ENCODE assay signal across 8 mouse cellular contexts in the genomic region with DNA sequence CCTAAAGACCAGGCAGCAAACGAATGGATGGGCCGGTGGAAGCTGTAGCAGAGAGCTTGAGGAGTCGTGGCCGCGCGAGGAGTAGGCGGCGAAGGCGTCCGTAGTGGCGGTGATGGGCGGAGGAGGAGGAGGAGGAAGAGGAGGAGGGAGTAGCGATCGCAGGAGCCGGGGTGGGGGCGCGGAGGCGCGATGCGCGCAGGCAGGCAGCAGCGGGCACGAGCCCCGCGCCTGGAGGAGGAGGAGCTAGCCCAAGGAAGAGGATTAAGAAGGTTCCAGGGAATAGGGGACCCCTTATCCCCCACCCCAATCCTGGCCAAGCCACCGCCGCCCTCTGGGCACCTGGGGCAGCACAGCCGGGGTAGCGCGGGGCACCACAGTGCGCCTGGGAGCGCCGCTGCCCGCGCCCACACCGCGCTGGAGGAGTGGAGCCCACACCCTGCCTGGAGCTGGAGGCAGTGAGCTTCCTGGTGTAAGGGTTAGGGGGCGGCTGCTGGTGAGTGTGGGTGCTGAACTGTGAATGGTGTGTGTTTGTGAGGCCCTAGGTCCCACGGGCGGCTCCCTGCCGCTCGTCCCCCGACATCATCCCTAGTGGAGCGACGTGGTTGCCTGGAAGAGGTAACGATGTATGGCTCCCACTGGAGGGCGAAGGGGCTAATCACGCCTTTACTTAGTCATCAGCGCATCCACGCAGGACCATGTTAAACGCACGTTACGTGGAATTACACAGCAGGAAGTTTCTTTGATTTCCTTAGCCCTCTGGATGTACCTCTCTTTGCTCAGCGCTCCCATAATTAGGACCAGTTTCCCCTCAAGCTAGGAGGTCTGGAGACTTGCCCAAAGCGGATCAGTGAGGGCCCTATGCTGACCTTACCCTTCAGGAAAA. TPM values are rescaled to one million over a fixed set of nuclear protein-coding genes. Genes with fewer than 3 reads are reported as not detected.
DNase-seq lines count a peak whose midpoint lies in the region; ATAC-seq and TF ChIP-seq lines count a peak whose summit lies in the region.

A gene (minus strand): TSS at position 125 of the 883 bp plus-strand sequence.

- H3K4me2 ChIP-seq in kidney, embryonic 14.5 days (replicated peaks; ENCODE audit: low read depth, low read length): peak within 1 kb of the TSS; percentile 96
- peak within 1 kb of the TSS; percentile 94 for H3K4me2 ChIP-seq in intestine, embryonic 16.5 days (ENCODE audit: low read depth, low read length)
- peak within 1 kb of the TSS; percentile 93 for H3K4me2 ChIP-seq in limb, embryonic 11.5 days (ENCODE audit: low read depth, severe bottlenecking)

- no peaks in the 10 kb centered on the region for H3K4me1 ChIP-seq in kidney, embryonic 14.5 days (ENCODE audit: control insufficient read depth, insufficient read depth, low read length)
- peaks cover 29% of the 10 kb centered on the region for H3K4me1 ChIP-seq in forebrain, embryonic 10.5 days
- H3K4me1 ChIP-seq in intestine, embryonic 16.5 days (ENCODE audit: control insufficient read depth, insufficient read depth, low read length): peaks cover 8% of the 10 kb centered on the region; the same call in 1 of the 2 replicates
- H3K4me1 ChIP-seq in limb, embryonic 11.5 days (ENCODE audit: control insufficient read depth, insufficient read depth, low read length): no peaks in the 10 kb centered on the region
- no peaks in the 10 kb centered on the region for H3K4me1 ChIP-seq in olfactory bulb, adult 2 months (ENCODE audit: control insufficient read depth, insufficient read depth, low read length)

- DNase-seq in kidney, adult 11 months: no peak
- DNase-seq in brain, embryonic 14.5 days (ENCODE audit: low read depth): peak; percentile 90
- DNase-seq in forebrain, embryonic 10.5 days (ENCODE audit: extremely low spot score, low spot score): peak; percentile 61
- DNase-seq in limb, embryonic 11.5 days (ENCODE audit: low spot score): peak; percentile 54
- no peak for DNase-seq in adipocyte (ENCODE audit: low spot score)

- peak within 1 kb of the TSS; percentile 60 for H3K4me3 ChIP-seq in kidney, embryonic 14.5 days (ENCODE audit: low read length)
- peak within 1 kb of the TSS; percentile 77 for H3K4me3 ChIP-seq in forebrain, embryonic 10.5 days
- H3K4me3 ChIP-seq in intestine, embryonic 16.5 days (ENCODE audit: low read length): peak within 1 kb of the TSS; percentile 59
- peak within 1 kb of the TSS; percentile 51 for H3K4me3 ChIP-seq in limb, embryonic 11.5 days (ENCODE audit: low read depth, low read length)
- H3K4me3 ChIP-seq in olfactory bulb, adult 2 months (ENCODE audit: insufficient read depth, low read depth, low read length): peak within 1 kb of the TSS; percentile 79

- H3K9me3 ChIP-seq in kidney, embryonic 14.5 days (ENCODE audit: control insufficient read depth, low read length): no peaks in the 10 kb centered on the region
- no peaks in the 10 kb centered on the region for H3K9me3 ChIP-seq in forebrain, embryonic 10.5 days
- no peaks in the 10 kb centered on the region for H3K9me3 ChIP-seq in intestine, embryonic 16.5 days (ENCODE audit: control insufficient read depth, low read length)
- no peaks in the 10 kb centered on the region for H3K9me3 ChIP-seq in limb, embryonic 11.5 days (ENCODE audit: control insufficient read depth, low read length)

- peak within 1 kb of the TSS; percentile 51 for H3K9ac ChIP-seq in kidney, embryonic 14.5 days (ENCODE audit: low read depth, low read length)
- H3K9ac ChIP-seq in intestine, embryonic 16.5 days (ENCODE audit: low read depth, low read length): peak within 1 kb of the TSS; percentile 54
- peak within 1 kb of the TSS; percentile 61 for H3K9ac ChIP-seq in limb, embryonic 11.5 days (ENCODE audit: low read length)

- peak; percentile 37; the same call in 1 of the 2 replicates for TF ChIP-seq POLR2A in brain, embryonic 14.5 days (IDR thresholded peaks at IDR 0.05; ENCODE audit: borderline replicate concordance, extremely low read depth, insufficient read depth, insufficient read length, poor library complexity, severe bottlenecking)
- peak; percentile 51 for TF ChIP-seq POLR2A in olfactory bulb, adult 2 months (IDR thresholded peaks at IDR 0.05; ENCODE audit: insufficient read depth, low read depth, low read length)

- peaks cover 24% of the 10 kb centered on the region for H3K27me3 ChIP-seq in kidney, embryonic 14.5 days (ENCODE audit: control insufficient read depth, insufficient read depth, low read length)
- H3K27me3 ChIP-seq in forebrain, embryonic 10.5 days (ENCODE audit: poor library complexity, severe bottlenecking): peaks cover 21% of the 10 kb centered on the region
- H3K27me3 ChIP-seq in intestine, embryonic 16.5 days (replicated peaks; ENCODE audit: control insufficient read depth, insufficient read depth, low read length): peaks cover 10% of the 10 kb centered on the region
- H3K27me3 ChIP-seq in limb, embryonic 11.5 days (ENCODE audit: control insufficient read depth, insufficient read depth, low read length): no peaks in the 10 kb centered on the region

- no peak within 1 kb of the TSS for H3K27ac ChIP-seq in kidney, embryonic 14.5 days (ENCODE audit: low read depth, low read length)
- peak within 1 kb of the TSS; percentile 87 for H3K27ac ChIP-seq in forebrain, embryonic 10.5 days
- no peak within 1 kb of the TSS for H3K27ac ChIP-seq in intestine, embryonic 16.5 days (ENCODE audit: low read length)
- no peak within 1 kb of the TSS for H3K27ac ChIP-seq in limb, embryonic 11.5 days (replicated peaks; ENCODE audit: low read depth, low read length)
- H3K27ac ChIP-seq in olfactory bulb, adult 2 months (ENCODE audit: insufficient read depth, low read depth, low read length): peak within 1 kb of the TSS; percentile 97

- no peaks in the 10 kb centered on the region for H3K36me3 ChIP-seq in kidney, embryonic 14.5 days (ENCODE audit: control insufficient read depth, insufficient read depth, low read length)
- H3K36me3 ChIP-seq in forebrain, embryonic 10.5 days (replicated peaks): no peaks in the 10 kb centered on the region
- no peaks in the 10 kb centered on the region for H3K36me3 ChIP-seq in intestine, embryonic 16.5 days (ENCODE audit: control insufficient read depth, insufficient read depth, low read length)
- no peaks in the 10 kb centered on the region for H3K36me3 ChIP-seq in limb, embryonic 11.5 days (ENCODE audit: control insufficient read depth, insufficient read depth, low read length)

- peak; percentile 52; the same call in 1 of the 2 replicates for TF ChIP-seq CTCF in brain, embryonic 14.5 days (IDR thresholded peaks at IDR 0.05; ENCODE audit: borderline replicate concordance, extremely low read depth, insufficient read depth, insufficient read length)
- TF ChIP-seq CTCF in olfactory bulb, adult 2 months (IDR thresholded peaks at IDR 0.05; ENCODE audit: insufficient read depth, low read depth, low read length): no peak; the same call in 1 of the 2 replicates

- under 1% methylated on average over 40 of the region's 55 CpGs for WGBS in kidney, embryonic 14.5 days
- WGBS in forebrain, embryonic 10.5 days: 0% methylated on average over 44 of the region's 55 CpGs
- WGBS in intestine, embryonic 16.5 days: under 1% methylated on average over 52 of the region's 55 CpGs
- 0% methylated on average over 31 of the region's 55 CpGs for WGBS in limb, embryonic 11.5 days
- under 1% methylated on average over 55 of the region's 55 CpGs for WGBS in olfactory bulb, adult 2 months

- peak; percentile 91 for ATAC-seq in kidney, embryonic 14.5 days (ENCODE audit: low FRiP score, low TSS enrichment)
- peak; percentile 81 for ATAC-seq in intestine, embryonic 16.5 days
- peak; percentile 87 for ATAC-seq in limb, embryonic 11.5 days (ENCODE audit: insufficient number of reproducible peaks, low FRiP score, low TSS enrichment, low read depth)

RNA-seq across cellular contexts. Expression of the gene that starts here (rescaled TPM):
- 1.7 and 2.0 TPM in 2 replicates for polyA plus RNA-seq in kidney, embryonic 14.5 days (2014; fragmentation: Nextera tagmentation; extraction: Ambion mirVana)
- polyA plus RNA-seq in brain, embryonic 14.5 days (2012; rRNA removed): 11.7 and 16.0 TPM in 2 replicates
- 2.0 TPM in 2 replicates for polyA plus RNA-seq in forebrain, embryonic 10.5 days (2016; fragmentation: Nextera tagmentation; extraction: Ambion mirVana)
- polyA plus RNA-seq in intestine, embryonic 16.5 days (2015; fragmentation: Nextera tagmentation; extraction: Ambion mirVana): 2.5 and 3.3 TPM in 2 replicates
- 0.57 and 1.5 TPM in 2 replicates for polyA plus RNA-seq in limb, embryonic 11.5 days (2014; fragmentation: Nextera tagmentation; extraction: Ambion mirVana)
- not detected in 2 replicates for polyA plus RNA-seq in olfactory bulb, adult 2 months (2012; ENCODE audit: insufficient read depth, insufficient read length, low replicate concordance, missing spikeins)

Comparison
In these comparisons a context has a peak if more than half of its experiments do, and no peak if none do; other contexts are left out.
1. H3K27ac ChIP-seq: peak in forebrain, embryonic 10.5 days (single experiment) and olfactory bulb, adult 2 months (single experiment); none in kidney, embryonic 14.5 days (single experiment), intestine, embryonic 16.5 days (single experiment) and limb, embryonic 11.5 days (single experiment).
2. DNase-seq: peak in brain, embryonic 14.5 days (single experiment), forebrain, embryonic 10.5 days (single experiment) and limb, embryonic 11.5 days (single experiment); none in kidney, adult 11 months (single experiment) and adipocyte (single experiment).
3. Peak in every context shown above with its lines, with median percentiles within 50 percentile points of each other: ATAC-seq, H3K4me2 ChIP-seq, H3K4me3 ChIP-seq and H3K9ac ChIP-seq.